Mouse (Mus musculus): Measurements from ENCODE around the gene Adam33. TPM values are rescaled to one million over a fixed set of nuclear protein-coding genes. Genes with fewer than 3 reads are reported as not detected.

The Adam33 gene
- polyA plus RNA-seq, 1 experiment: 3.3 TPM

DNA sequence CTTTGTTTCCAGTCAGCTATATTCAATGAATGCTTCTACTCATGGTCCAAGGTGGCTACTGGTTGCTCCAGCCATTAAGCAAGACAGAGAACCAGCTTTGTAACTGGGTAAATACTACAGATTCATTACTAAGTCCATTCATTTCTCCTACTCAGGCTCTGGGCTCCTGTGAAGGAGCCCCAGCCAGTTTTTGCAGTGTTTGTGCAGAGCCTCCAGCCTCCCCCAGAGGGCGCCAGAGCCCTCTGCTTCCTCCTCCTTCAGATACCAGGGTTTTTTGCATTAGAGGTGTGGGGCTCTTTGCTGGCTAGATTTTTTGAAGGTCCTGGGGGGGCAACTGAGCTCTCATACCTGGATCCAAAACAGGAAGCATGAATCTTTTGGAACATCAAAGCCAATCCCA lies 31.2 kb upstream of the Adam33 start:
- peak; percentile 84 for DNase-seq
- Histone ChIP-seq H3K36me3 (ENCODE audit: control insufficient read depth, insufficient read depth, low read length) (no peaks in the 10 kb centered on the region), H3K4me1 (ENCODE audit: control insufficient read depth, insufficient read depth, low read length) (peaks cover 4% of the 10 kb centered on the region; the same call in 1 of the 2 replicates), H3K4me3 (ENCODE audit: insufficient read depth, low read depth, low read length) (no peak overlapping the region), H3K27me3 (replicated peaks; ENCODE audit: control insufficient read depth, insufficient read depth, low read length) (no peaks in the 10 kb centered on the region), H3K27ac (ENCODE audit: insufficient read depth, low read depth, low read length) (no peak overlapping the region)
- WGBS: 0% methylated on average over 1 of the region's 1 CpGs
- TF ChIP-seq CTCF (conservative IDR thresholded peaks at IDR 0.05; ENCODE audit: insufficient read depth, insufficient read length, low read depth, low read length): peak; percentile 85
- TF ChIP-seq POLR2A (IDR thresholded peaks at IDR 0.05; ENCODE audit: low read depth, low read length): no peak

- H3K4me1 ChIP-seq (ENCODE audit: control insufficient read depth, insufficient read depth, low read length): peaks cover 4% of the 10 kb centered on the region; the same call in 1 of the 2 replicates
- DNase-seq: no peak
- TF ChIP-seq CTCF (conservative IDR thresholded peaks at IDR 0.05; ENCODE audit: insufficient read depth, insufficient read length, low read depth, low read length) (no peak), POLR2A (IDR thresholded peaks at IDR 0.05; ENCODE audit: low read depth, low read length) (no peak)
- H3K27ac ChIP-seq (ENCODE audit: insufficient read depth, low read depth, low read length): no peak overlapping the region
- no peaks in the 10 kb centered on the region for H3K36me3 ChIP-seq (ENCODE audit: control insufficient read depth, insufficient read depth, low read length)
- WGBS: 83% methylated on average over 5 of the region's 5 CpGs
- no peak overlapping the region for H3K4me3 ChIP-seq (ENCODE audit: insufficient read depth, low read depth, low read length)
- no peaks in the 10 kb centered on the region for H3K27me3 ChIP-seq (replicated peaks; ENCODE audit: control insufficient read depth, insufficient read depth, low read length)
Measured at GRCm38 (mm10) chr2:131093577-131093976, 30.0 kb upstream of the Adam33 start.

DNA sequence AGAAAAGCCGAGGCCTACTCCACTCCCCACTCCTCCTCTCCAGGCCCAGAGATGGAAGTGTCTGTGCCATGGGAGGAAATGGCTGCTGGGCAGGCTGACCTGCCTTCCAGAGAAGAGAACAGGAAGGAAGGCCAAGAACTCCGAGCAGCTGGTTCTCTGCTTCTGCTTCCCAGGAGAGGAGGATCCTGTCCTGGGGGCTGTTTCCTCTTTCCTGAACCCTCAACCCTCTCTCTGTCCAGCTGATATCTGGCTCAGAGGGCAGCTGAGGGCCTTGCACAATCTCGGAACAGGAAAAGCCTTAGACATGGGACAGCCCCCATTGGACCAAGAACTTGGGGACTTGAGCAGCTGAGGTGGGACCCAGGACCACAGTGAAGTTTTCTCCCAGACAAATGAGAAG lies 27.2 kb upstream of the Adam33 start:
- peak; percentile 45 for DNase-seq
- H3K4me3 ChIP-seq (ENCODE audit: insufficient read depth, low read depth, low read length): no peak overlapping the region
- no peaks in the 10 kb centered on the region for H3K4me1 ChIP-seq (ENCODE audit: control insufficient read depth, insufficient read depth, low read length)
- no peak overlapping the region for H3K27ac ChIP-seq (ENCODE audit: insufficient read depth, low read depth, low read length)
- no peaks in the 10 kb centered on the region for H3K27me3 ChIP-seq (replicated peaks; ENCODE audit: control insufficient read depth, insufficient read depth, low read length)
- whole genome bisulfite sequencing: 67% methylated on average over 3 of the region's 3 CpGs
- no peak for TF ChIP-seq CTCF (conservative IDR thresholded peaks at IDR 0.05; ENCODE audit: insufficient read depth, insufficient read length, low read depth, low read length)
- TF ChIP-seq POLR2A (IDR thresholded peaks at IDR 0.05; ENCODE audit: low read depth, low read length): no peak
- H3K36me3 ChIP-seq (ENCODE audit: control insufficient read depth, insufficient read depth, low read length): no peaks in the 10 kb centered on the region

DNA sequence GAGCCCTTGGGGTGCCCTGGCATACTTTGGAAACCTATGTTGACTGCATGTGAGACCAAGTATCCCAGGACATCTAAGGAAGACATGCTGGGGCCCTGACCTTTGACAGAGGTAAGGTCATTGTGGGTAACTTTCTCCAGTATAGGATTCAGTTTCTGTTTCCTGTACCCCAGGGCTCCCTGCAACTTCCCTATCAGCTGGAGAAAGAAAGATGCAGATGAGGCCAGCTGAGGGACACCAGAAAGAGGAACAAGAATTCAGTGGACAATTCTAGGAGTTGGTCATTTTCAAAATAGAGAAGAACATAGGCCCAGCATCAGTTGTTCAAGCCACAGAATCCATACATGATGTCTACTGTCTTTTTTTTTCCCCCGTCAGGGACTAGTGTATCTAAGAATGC lies 26.0 kb upstream of the Adam33 start:
- WGBS: 94% methylated on average over 1 of the region's 1 CpGs
- no peaks in the 10 kb centered on the region for H3K36me3 ChIP-seq (ENCODE audit: control insufficient read depth, insufficient read depth, low read length)
- no peaks in the 10 kb centered on the region for H3K4me1 ChIP-seq (ENCODE audit: control insufficient read depth, insufficient read depth, low read length)
- no peak for TF ChIP-seq CTCF (conservative IDR thresholded peaks at IDR 0.05; ENCODE audit: insufficient read depth, insufficient read length, low read depth, low read length)
- TF ChIP-seq POLR2A (IDR thresholded peaks at IDR 0.05; ENCODE audit: low read depth, low read length): no peak
- H3K4me3 ChIP-seq (ENCODE audit: insufficient read depth, low read depth, low read length): no peak overlapping the region
- peak; percentile 8 for DNase-seq
- no peak overlapping the region for H3K27ac ChIP-seq (ENCODE audit: insufficient read depth, low read depth, low read length)
- no peaks in the 10 kb centered on the region for H3K27me3 ChIP-seq (replicated peaks; ENCODE audit: control insufficient read depth, insufficient read depth, low read length)

DNA sequence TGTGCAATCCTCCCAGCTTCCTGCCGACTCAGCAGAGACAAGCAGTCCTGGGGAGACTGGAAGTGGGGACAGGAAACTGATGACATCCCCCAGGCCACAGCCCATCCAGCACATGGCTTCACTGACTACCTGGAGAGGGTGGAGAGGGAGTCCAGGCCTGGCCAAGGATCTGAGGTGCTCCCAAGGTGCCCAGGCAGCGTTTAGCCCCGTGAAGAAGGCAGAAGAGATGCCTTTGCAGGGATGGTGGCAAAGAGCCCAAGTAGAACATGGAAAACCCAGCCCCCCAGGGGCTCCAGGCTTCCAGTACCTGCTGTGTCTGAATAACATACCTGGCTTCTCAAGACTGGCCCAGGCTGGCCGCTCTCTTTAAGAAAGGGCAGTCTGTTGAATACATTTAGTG lies 25.0 kb upstream of the Adam33 start:
- no peak for DNase-seq
- Histone ChIP-seq H3K36me3 (ENCODE audit: control insufficient read depth, insufficient read depth, low read length) (no peaks in the 10 kb centered on the region), H3K27me3 (replicated peaks; ENCODE audit: control insufficient read depth, insufficient read depth, low read length) (no peaks in the 10 kb centered on the region), H3K4me3 (ENCODE audit: insufficient read depth, low read depth, low read length) (no peak overlapping the region), H3K4me1 (ENCODE audit: control insufficient read depth, insufficient read depth, low read length) (no peaks in the 10 kb centered on the region), H3K27ac (ENCODE audit: insufficient read depth, low read depth, low read length) (no peak overlapping the region)
- WGBS: 83% methylated on average over 4 of the region's 4 CpGs
- TF ChIP-seq POLR2A (IDR thresholded peaks at IDR 0.05; ENCODE audit: low read depth, low read length) (no peak), CTCF (conservative IDR thresholded peaks at IDR 0.05; ENCODE audit: insufficient read depth, insufficient read length, low read depth, low read length) (no peak)

DNA sequence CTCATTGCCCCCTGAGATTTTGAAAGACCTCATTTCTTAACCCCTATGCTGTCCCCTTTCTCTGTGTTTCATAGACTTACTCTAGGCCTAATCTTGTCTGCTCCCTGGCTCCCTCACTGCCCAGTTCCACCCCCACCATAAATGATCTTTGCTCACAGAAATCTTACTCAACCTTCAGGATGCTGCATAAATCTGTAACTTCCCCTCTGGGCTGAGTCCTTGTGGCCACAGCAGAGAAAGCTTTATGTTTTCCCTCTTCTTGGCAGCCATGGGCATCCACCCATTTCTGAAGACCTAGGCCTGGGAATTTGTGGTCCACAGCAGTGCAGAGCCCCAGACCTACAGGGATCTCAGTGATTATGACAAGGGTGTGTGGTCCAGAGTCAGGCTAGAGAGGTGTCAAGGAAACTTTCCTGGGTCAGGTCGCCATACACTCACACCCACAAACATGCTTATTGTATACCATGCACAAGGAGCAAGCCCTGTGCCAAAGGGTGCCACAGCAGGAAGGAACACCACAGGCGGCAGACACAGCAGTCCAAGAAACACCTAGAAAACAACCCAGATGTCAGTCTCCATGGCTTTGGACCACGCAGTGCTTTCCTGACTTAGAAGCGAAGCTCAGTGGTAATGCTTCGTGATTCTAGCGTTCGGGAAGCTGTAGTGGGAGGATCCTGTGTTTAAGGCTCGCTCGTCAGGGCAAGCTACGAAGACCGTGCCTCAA lies 23.2 kb upstream of the Adam33 start, which contains the start of gene Siglec1:
Gene Siglec1, minus strand, starts transcription at position 99 of the 724 bp plus-strand sequence.
- no peak for TF ChIP-seq CTCF (conservative IDR thresholded peaks at IDR 0.05; ENCODE audit: insufficient read depth, insufficient read length, low read depth, low read length)
- no peak for TF ChIP-seq POLR2A (IDR thresholded peaks at IDR 0.05; ENCODE audit: low read depth, low read length)
- DNase-seq: no peak
- H3K4me1 ChIP-seq (ENCODE audit: control insufficient read depth, insufficient read depth, low read length): no peaks in the 10 kb centered on the region
- no peak within 1 kb of the TSS for H3K4me3 ChIP-seq (ENCODE audit: insufficient read depth, low read depth, low read length)
- H3K27me3 ChIP-seq (replicated peaks; ENCODE audit: control insufficient read depth, insufficient read depth, low read length): no peaks in the 10 kb centered on the region
- no peak within 1 kb of the TSS for H3K27ac ChIP-seq (ENCODE audit: insufficient read depth, low read depth, low read length)
- WGBS: 72% methylated on average over 11 of the region's 11 CpGs
- no peaks in the 10 kb centered on the region for H3K36me3 ChIP-seq (ENCODE audit: control insufficient read depth, insufficient read depth, low read length)

DNA sequence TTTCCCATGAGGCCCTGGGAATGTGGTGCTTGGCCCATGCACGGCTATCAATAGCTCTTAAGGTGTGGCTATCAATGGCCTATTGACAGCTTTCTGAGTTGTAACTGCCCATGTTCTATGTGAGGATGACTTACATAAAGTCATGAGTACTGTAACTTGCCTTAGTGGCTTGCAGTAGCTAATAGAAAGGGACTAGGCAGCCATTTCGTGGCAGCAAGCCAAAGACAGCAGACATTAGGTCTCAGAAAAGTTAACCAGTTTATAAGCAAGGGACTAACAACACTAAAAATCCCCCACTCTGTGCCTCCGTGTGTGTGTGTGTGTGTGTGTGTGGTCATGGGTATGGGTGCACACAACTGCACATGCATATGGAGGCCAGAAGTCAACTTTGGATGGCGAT lies 20.6 kb upstream of the Adam33 start:
- DNase-seq: no peak
- Histone ChIP-seq H3K27me3 (replicated peaks; ENCODE audit: control insufficient read depth, insufficient read depth, low read length) (no peaks in the 10 kb centered on the region), H3K36me3 (ENCODE audit: control insufficient read depth, insufficient read depth, low read length) (no peaks in the 10 kb centered on the region), H3K4me3 (ENCODE audit: insufficient read depth, low read depth, low read length) (no peak overlapping the region), H3K4me1 (ENCODE audit: control insufficient read depth, insufficient read depth, low read length) (no peaks in the 10 kb centered on the region), H3K27ac (ENCODE audit: insufficient read depth, low read depth, low read length) (no peak overlapping the region)
- WGBS: 81% methylated on average over 4 of the region's 4 CpGs
- TF ChIP-seq POLR2A (IDR thresholded peaks at IDR 0.05; ENCODE audit: low read depth, low read length) (no peak), CTCF (conservative IDR thresholded peaks at IDR 0.05; ENCODE audit: insufficient read depth, insufficient read length, low read depth, low read length) (no peak)

Measured in kidney, adult 2 months (tissue).